Mouse (Mus musculus) urinary bladder, adult 18-20 months (tissue): ENCODE data around the gene Hdac8.

Experiments used
- DNase-seq, 2 experiments: peaks; one replicate each; pipeline ENCODE4 v3.0.0; 2022; ENCODE audit warnings: low spot score in 2 of 2, mixed read lengths in 2 of 2

Gene Hdac8

GRCm38 (mm10) chrX:102504644-102505481 is at the start of gene Hdac8:
TSS of gene Hdac8 (minus strand) at chrX:102505359.
- peak; percentile 16 to 19 for DNase-seq

GRCm38 (mm10) chrX:102509205-102509604 is 4.0 kb upstream of the Hdac8 start:
- DNase-seq = no peak

DNA sequence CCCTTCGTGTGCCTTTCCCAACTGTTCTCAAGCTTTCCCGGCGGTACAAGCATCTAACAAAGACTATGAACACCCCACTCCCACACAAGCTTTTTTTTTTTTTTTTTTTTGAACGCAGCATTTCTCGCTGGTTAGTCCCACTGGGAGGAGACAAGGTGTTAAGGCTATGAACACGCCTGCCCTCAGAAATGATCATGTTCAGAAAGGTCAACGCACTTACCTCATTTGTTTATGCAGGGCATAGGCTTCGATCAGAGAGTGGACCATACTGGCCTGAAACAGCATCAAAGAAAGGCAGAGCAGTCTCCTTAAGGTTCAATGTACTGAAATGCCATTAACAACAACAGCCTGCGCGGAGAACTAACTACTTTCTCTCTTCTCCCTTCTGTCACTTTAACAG is 980 bp downstream of the Hdac8 start:
- no peak for DNase-seq

- DNase-seq = no peak
These were observed 11.0 kb downstream of the Hdac8 start for GRCm38 (mm10) chrX:102493992-102494730.

- no peak for DNase-seq
These were observed 19.6 kb downstream of the Hdac8 start for GRCm38 (mm10) chrX:102485575-102485974.

DNA sequence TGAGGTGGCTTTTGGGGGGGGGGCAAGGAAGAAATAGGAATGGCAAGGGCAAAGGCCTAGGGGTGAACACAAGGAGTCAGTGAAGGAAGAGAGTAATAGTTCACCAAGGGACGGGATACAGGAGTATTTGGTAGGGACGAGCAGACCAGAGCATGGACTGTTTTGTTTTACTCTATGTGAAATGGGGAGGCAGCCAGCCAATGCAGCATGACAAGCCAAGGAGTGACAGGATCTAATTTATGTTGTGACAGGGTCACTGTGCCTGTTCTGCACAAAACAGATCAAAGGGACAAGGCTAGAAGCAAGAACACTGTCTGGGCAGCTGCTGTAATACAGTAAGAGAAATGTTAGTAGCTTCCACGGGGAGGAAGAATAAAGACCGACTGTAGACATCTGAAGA is 25.5 kb downstream of the Hdac8 start:
- no peak for DNase-seq

- DNase-seq = no peak
These were observed 26.2 kb downstream of the Hdac8 start for GRCm38 (mm10) chrX:102478965-102479364.

DNA sequence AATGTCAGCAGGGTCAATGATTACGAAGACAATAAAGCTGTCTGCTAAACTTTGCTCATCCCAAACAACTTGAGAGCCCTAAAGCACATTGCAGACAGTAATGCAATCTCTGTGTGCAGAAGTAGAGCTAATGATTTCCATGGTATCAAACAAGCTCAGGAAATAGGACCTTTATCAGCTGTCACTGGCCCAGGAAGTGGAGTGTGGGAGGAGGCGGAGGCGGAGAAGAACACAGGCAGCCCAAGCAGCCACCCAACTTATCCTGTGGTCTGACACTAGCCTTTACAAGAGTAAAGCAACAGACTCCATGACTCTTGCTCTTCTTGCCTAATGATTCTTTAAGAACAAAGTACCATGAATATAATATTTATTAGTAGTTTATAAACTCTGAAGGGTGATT is 26.7 kb downstream of the Hdac8 start:
- DNase-seq = no peak

GRCm38 (mm10) chrX:102476784-102477183 is 28.4 kb downstream of the Hdac8 start:
- DNase-seq = peak; percentile 13 to 26

DNA sequence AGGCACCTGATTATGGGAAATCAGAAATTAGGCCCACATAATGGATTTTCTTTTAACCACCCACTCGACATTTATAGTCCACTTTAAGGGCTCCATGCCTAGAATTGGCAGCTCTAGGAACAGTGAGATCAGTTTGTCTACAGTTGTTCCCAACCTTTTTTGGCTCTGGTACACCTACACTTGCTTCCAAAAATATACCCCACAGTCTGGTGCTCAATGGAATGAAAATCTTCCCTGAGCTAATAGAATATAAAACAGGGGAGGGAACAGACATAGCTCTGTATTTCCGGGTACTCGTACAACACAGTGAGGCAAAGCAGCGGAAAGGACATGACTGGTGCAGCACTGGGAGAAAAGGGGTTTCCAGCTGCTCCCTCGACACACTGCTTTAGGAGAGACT is 29.6 kb downstream of the Hdac8 start:
- DNase-seq = no peak

DNA sequence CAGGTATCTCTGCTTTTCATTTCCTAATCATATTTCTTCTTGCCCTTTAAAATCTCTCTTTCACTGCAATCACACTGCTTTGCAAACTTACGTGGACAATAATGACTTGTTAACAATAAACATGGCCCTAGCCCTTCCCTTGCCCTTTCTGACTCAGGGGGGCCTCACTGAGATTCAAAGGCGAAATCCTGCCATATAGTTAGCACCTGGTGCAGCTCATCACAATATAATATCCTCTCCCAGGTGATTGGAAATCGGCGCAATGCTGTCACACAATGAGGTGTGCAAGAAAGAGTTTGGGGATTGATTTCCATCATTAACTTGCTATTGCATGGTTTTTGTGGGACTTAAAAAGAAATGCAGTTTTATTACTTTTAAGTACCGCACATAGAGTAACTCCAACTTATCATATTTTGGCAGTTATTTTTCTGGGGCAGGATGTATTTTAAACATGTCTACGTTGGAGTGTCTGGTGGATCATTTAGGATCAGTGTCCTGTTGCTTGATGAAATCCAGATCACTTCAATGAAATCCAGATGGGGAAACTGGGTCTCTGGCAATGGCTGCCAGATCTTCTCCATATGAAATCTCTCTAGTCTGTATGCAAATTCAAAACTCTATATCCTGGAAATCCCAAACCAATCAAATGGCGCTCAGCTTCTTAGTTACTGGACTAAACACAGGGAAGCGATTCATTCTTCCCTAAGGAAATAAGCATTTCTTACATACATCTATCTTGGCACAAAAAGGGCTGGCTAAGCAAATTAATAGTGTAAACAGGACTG is 86.6 kb downstream of the Hdac8 start:
- no peak for DNase-seq

- no peak for DNase-seq
These were observed 88.2 kb downstream of the Hdac8 start for GRCm38 (mm10) chrX:102416972-102417371.

DNA sequence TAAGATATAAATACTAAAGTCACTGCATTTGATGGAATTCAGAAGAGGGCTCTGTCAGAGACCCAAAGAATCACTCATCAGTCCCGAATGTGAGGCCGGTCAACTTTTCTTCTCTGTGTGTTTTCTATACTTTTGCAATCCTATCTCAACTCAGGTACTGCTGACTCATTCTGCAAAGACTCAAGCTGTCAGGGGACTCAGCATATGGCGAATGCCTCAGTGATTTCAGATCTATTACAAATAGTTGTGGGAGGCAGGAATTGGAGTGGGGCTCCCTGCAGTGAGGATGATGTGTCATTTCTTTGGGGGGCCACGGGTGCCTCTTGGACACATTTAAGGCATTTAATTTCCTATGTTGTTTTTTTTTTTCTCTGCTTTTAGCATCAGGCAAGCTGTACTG is 88.8 kb downstream of the Hdac8 start:
- DNase-seq = no peak

DNA sequence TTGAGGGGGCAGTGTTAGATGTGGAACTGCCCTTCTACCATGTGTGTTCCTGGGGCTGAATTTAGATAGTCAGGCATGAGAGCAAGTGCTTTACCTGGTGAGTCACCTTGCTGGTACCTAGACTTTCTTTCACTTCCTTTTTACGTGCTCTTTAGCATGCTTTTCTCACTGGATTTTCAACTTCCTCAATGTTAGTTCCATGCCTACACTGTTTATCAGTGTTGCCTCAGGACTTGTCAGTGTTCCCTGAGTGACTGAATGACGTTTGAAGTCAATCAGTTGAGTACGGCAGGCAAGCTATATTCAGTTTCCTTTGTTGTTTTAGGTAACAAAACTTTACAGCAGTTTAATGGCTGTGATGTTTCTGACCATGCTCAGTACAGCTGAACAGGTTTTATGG is 120.4 kb downstream of the Hdac8 start:
- DNase-seq = no peak

DNA sequence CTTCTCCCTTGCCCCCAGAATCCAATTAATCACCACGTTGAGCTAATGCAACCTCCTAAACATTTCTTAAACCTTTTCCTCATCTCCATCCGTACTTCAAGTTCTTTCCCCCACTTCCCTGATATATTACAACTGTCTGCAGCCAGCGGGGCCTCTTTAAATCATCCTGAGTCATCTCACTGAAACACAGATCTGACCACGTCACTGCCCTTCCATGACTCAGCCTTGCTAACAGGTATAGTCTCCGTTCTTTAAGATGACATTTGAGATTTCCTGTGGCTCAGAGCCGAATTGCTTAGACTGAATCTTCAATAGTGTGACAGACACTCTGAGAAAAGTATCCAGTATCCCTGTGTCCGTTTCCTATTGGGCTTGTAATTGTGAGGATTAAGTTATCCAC is 122.0 kb downstream of the Hdac8 start:
- DNase-seq = no peak

DNA sequence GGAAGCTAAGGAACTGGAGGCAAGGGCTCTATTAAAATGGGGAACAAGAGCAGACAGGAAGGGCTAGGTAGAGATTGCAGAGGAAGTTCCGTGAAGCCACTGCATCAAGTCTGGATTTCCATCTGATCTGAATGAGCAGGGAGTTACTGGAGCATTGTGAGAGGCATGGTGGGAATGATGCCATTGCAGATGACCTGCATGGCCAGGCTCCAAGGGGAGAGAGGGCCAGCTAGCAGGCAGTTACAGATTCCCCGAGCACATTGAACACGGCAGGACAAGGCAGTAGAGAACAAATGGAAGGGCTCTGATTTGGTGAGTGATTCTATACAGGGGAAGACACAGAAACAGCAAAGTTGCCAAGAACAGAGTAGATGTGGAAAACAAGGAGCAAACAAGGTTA is 138.6 kb downstream of the Hdac8 start:
- no peak for DNase-seq

DNA sequence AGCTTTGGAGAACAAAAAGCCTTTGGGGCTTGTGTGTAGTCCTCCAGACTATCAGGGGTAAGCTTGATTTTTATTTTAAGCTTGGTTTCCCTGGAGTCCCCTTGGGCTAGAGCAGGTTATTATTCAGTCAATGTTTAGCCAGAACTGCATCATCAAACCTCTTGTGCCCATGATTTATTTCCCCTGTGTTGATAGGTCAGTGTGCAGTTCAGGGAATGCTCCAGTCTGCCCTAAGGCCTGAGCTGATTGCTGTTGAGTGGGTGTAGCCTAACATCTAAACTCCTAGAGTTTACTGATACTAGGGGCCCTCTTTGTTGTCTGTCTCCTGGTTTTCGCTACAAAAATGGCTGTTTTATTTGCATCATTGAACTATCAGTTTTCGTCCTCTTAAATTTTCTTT is 142.9 kb downstream of the Hdac8 start:
- DNase-seq = no peak

- no peak for DNase-seq
These were observed 151.7 kb downstream of the Hdac8 start for GRCm38 (mm10) chrX:102353412-102353811.

GRCm38 (mm10) chrX:102349843-102350731 is 155.1 kb downstream of the Hdac8 start:
- no peak for DNase-seq

GRCm38 (mm10) chrX:102348886-102349486 is 156.2 kb downstream of the Hdac8 start:
- no peak for DNase-seq

DNA sequence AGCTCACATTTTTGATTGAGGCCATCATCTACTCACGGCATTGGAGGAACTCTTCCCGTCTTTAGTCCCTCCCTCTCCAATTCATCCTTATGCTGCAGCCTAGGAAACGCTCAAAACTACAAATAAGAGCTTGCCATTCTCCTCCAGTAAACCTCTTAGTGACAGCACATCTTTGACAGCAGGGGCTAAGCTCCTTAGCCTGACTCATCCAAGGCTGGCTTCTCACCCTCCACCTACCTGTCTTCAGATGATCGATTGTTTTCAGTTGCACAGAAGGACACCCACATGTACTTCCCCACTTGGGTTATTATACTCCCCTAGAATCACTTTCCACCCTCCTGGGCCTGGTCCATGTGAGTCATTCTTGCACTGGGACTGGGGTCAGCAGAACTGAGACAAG is 163.5 kb downstream of the Hdac8 start:
- no peak for DNase-seq
